In genomic region chr8:91378846-91379499, GRCm38 (mm10) we compare ENCODE assay signal across 8 mouse cellular contexts.
A peak's percentile ranks its signal among the peaks of the same experiment; 100 is the strongest.
DNase-seq lines count a peak whose midpoint lies in the region; ATAC-seq and TF ChIP-seq lines count a peak whose summit lies in the region.

No protein-coding gene starts in this region.

- H3K4me3 ChIP-seq in embryonic facial prominence, embryonic 11.5 days (ENCODE audit: low read depth, low read length), result no peak overlapping the region
- no peak overlapping the region for H3K4me3 ChIP-seq in kidney, postnatal 0 days (replicated peaks; ENCODE audit: low read depth, low read length)
- no peak overlapping the region for H3K4me3 ChIP-seq in liver, adult 2 months (ENCODE audit: insufficient read depth, low read depth, low read length)

- H3K36me3 ChIP-seq in embryonic facial prominence, embryonic 11.5 days (replicated peaks; ENCODE audit: control insufficient read depth, insufficient read depth, low read depth, low read length), result no peaks in the 10 kb centered on the region
- no peaks in the 10 kb centered on the region for H3K36me3 ChIP-seq in kidney, postnatal 0 days (ENCODE audit: insufficient read depth, low read length)
- no peaks in the 10 kb centered on the region for H3K36me3 ChIP-seq in liver, adult 2 months (ENCODE audit: control insufficient read depth, insufficient read depth, low read length)

- peak; percentile 92 for TF ChIP-seq CTCF in kidney, postnatal 0 days (IDR thresholded peaks at IDR 0.05; ENCODE audit: low read depth)
- peak; percentile 88 for TF ChIP-seq CTCF in liver, adult 2 months (IDR thresholded peaks at IDR 0.05; ENCODE audit: low read depth, low read length)

- H3K4me1 ChIP-seq in embryonic facial prominence, embryonic 11.5 days (ENCODE audit: control insufficient read depth, insufficient read depth, low read length), result peaks cover 11% of the 10 kb centered on the region
- peaks cover 31% of the 10 kb centered on the region for H3K4me1 ChIP-seq in kidney, postnatal 0 days (replicated peaks; ENCODE audit: insufficient read depth, low read length)
- peaks cover 31% of the 10 kb centered on the region for H3K4me1 ChIP-seq in liver, adult 2 months (ENCODE audit: control insufficient read depth, insufficient read depth, low read length)

- no peak overlapping the region for H3K9ac ChIP-seq in embryonic facial prominence, embryonic 11.5 days (replicated peaks; ENCODE audit: low read length)
- no peak overlapping the region for H3K9ac ChIP-seq in kidney, postnatal 0 days (ENCODE audit: low read depth, low read length)
- peak overlapping the region; percentile 48 for H3K9ac ChIP-seq in liver, adult 2 months (ENCODE audit: low read depth, low read length)

- no peak overlapping the region for H3K27ac ChIP-seq in embryonic facial prominence, embryonic 11.5 days (replicated peaks; ENCODE audit: low read depth, low read length)
- H3K27ac ChIP-seq in kidney, postnatal 0 days, result no peak overlapping the region
- H3K27ac ChIP-seq in liver, adult 2 months (replicated peaks; ENCODE audit: insufficient read depth, low read depth, low read length), result peak overlapping the region; percentile 42

- ATAC-seq in embryonic facial prominence, embryonic 11.5 days (replicated peaks; ENCODE audit: insufficient number of reproducible peaks, low FRiP score, low TSS enrichment, low read depth), result no peak
- peak; percentile 92 for ATAC-seq in kidney, postnatal 0 days (replicated peaks; ENCODE audit: low FRiP score, low read depth)

- H3K27me3 ChIP-seq in embryonic facial prominence, embryonic 11.5 days (ENCODE audit: control insufficient read depth, insufficient read depth, low read length), result no peaks in the 10 kb centered on the region
- no peaks in the 10 kb centered on the region for H3K27me3 ChIP-seq in kidney, postnatal 0 days (ENCODE audit: insufficient read depth, low read length)
- H3K27me3 ChIP-seq in liver, adult 2 months (ENCODE audit: control insufficient read depth, insufficient read depth, low read length), result no peaks in the 10 kb centered on the region

- no peaks in the 10 kb centered on the region for H3K9me3 ChIP-seq in embryonic facial prominence, embryonic 11.5 days (replicated peaks; ENCODE audit: control insufficient read depth, low read length)
- no peaks in the 10 kb centered on the region for H3K9me3 ChIP-seq in kidney, postnatal 0 days (replicated peaks; ENCODE audit: low read length)

- TF ChIP-seq POLR2A in liver, adult 2 months (IDR thresholded peaks at IDR 0.05; ENCODE audit: extremely low read depth, insufficient read depth, low read length), result no peak

- peaks cover 30% of the 10 kb centered on the region for H3K79me2 ChIP-seq in liver, adult 2 months (ENCODE audit: control insufficient read depth, insufficient read depth, low read length)

- 73% methylated on average over 13 of the region's 13 CpGs for WGBS in embryonic facial prominence, embryonic 11.5 days
- 35% methylated on average over 13 of the region's 13 CpGs for WGBS in kidney, postnatal 0 days
- WGBS in liver, adult 2 months, result 27% methylated on average over 13 of the region's 13 CpGs

- no peak overlapping the region for H3K4me2 ChIP-seq in embryonic facial prominence, embryonic 11.5 days (ENCODE audit: low read depth, low read length)
- H3K4me2 ChIP-seq in kidney, postnatal 0 days (ENCODE audit: low read length), result no peak overlapping the region

- DNase-seq in 3134 (ENCODE audit: extremely low read depth, insufficient read length, low spot score), result peak; percentile 18
- DNase-seq in adrenal gland, postnatal 14 days, result peak; percentile 87
- peak; percentile 86 for DNase-seq in embryonic facial prominence, embryonic 11.5 days (ENCODE audit: low spot score)
- peak; percentile 47 to 66 for DNase-seq in heart, adult 9 months (ENCODE audit: low spot score in 2 of 2)
- DNase-seq in kidney, postnatal 0 days (ENCODE audit: low spot score), result peak; percentile 92
- DNase-seq in liver, adult 2 months (ENCODE audit: extremely low read depth, low read depth, low spot score), result peak; percentile 97
- DNase-seq in neural tube, embryonic 10.5 days (ENCODE audit: extremely low spot score, low spot score), result peak; percentile 70
- peak; percentile 33 for DNase-seq in telencephalon, adult 2 months (ENCODE audit: low read depth, low spot score)

Comparison
In these comparisons a context has a peak if more than half of its experiments do, and no peak if none do; other contexts are left out.
1. DNase-seq: peak in every context shown above with its lines; median percentile 97 in liver, adult 2 months; 92 in kidney, postnatal 0 days; 87 in adrenal gland, postnatal 14 days; 86 in embryonic facial prominence, embryonic 11.5 days; 70 in neural tube, embryonic 10.5 days; 56 in heart, adult 9 months; 33 in telencephalon, adult 2 months; 18 in 3134.